Mouse (Mus musculus): ENCODE data around the gene Speg. TPM values are rescaled to one million over a fixed set of nuclear protein-coding genes. Genes with fewer than 3 reads are reported as not detected.

Speg gene
- polyA plus RNA-seq, 1 experiment = 21.2 TPM

DNA sequence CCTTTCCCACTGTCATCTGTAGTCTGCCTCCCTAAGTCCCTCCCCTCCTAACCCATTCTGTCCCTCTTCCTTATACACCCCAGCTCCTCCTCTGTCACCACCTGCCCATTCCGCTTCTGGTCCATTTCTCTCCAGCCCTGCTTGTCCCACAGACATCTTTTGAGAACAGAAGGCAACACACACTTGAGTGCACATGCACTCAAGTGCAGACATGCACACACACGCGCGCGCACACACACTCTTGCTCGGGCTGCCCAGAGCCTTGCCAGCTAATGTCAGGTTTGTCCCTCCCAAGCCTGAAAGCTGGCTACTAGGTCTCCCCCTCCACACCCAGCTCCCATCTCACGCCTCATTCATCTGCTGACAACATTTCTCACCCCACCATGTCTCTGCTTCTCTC, 65.6 kb downstream of the Speg start:
- H3K27me3 ChIP-seq (ENCODE audit: control insufficient read depth, insufficient read depth, low read length) = no peaks in the 10 kb centered on the region
- no peak overlapping the region for H3K27ac ChIP-seq (ENCODE audit: insufficient read depth, low read length)
- 93% methylated on average over 7 of the region's 7 CpGs for WGBS
- DNase-seq (ENCODE audit: low read depth in 1 of 2, low spot score in 2 of 2) = no peak
- peaks cover 6% of the 10 kb centered on the region; the same call in 1 of the 2 replicates for H3K4me1 ChIP-seq (ENCODE audit: control insufficient read depth, insufficient read depth, insufficient read length)
- H3K4me3 ChIP-seq (ENCODE audit: extremely low read depth, insufficient read depth, insufficient read length) = no peak overlapping the region
- peaks cover 5% of the 10 kb centered on the region; the same call in 1 of the 2 replicates for H3K36me3 ChIP-seq (ENCODE audit: control insufficient read depth, insufficient read depth, low read length)
- TF ChIP-seq CTCF (IDR thresholded peaks at IDR 0.05; ENCODE audit: extremely low read depth, insufficient read depth, insufficient read length, insufficient replicate concordance) (no peak), POLR2A (IDR thresholded peaks at IDR 0.05; ENCODE audit: low read depth, low read length) (no peak)

DNA sequence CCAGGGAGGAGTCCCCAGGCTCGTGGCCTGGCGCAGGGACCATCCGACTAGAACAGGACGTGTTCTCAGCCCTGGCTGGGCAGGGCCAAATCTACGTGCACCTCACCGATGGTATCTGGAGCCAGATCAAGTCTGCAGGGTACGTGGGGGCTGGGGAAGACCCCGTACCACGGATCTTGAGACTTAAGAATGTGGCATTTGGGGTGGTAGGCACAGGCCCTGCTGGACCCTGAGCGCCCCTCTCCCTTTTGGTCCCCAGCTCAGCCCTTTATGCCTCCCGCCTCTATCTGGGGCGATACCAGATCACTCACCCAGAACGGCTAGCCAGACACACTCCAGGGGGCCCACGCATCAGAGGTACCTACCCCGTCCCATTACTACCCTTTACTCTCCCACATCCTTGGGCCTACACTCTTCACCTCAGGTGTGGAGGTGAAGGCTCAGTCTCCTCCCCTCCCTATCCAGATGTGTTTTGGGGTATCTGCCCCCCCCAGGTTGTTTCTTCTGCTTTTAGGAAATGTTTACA, 66.4 kb downstream of the Speg start:
- peaks cover 5% of the 10 kb centered on the region; the same call in 1 of the 2 replicates for H3K36me3 ChIP-seq (ENCODE audit: control insufficient read depth, insufficient read depth, low read length)
- TF ChIP-seq CTCF (IDR thresholded peaks at IDR 0.05; ENCODE audit: extremely low read depth, insufficient read depth, insufficient read length, insufficient replicate concordance) (no peak), POLR2A (IDR thresholded peaks at IDR 0.05; ENCODE audit: low read depth, low read length) (no peak)
- WGBS = 93% methylated on average over 15 of the region's 15 CpGs

DNA sequence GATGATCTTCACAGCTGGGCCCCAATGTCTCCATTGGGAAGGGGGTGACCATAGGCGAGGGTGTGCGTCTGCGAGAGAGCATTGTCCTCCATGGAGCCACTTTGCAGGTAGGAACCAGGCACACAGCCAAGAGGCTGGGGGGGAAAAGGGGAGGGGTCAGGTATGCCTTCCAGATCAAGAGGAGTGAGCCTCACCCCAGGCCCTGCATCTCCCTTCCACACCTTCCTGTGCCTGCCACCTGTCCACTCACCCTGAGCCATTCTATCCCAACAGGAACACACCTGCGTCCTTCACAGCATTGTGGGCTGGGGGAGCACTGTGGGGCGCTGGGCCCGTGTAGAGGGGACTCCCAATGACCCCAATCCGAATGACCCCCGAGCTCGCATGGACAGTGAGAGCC, 67.1 kb downstream of the Speg start:
- Histone ChIP-seq H3K4me1 (ENCODE audit: control insufficient read depth, insufficient read depth, insufficient read length) (peaks cover 2% of the 10 kb centered on the region; the same call in 1 of the 2 replicates), H3K4me3 (ENCODE audit: extremely low read depth, insufficient read depth, insufficient read length) (no peak overlapping the region), H3K27me3 (ENCODE audit: control insufficient read depth, insufficient read depth, low read length) (peaks cover 6% of the 10 kb centered on the region), H3K36me3 (ENCODE audit: control insufficient read depth, insufficient read depth, low read length) (peaks cover 5% of the 10 kb centered on the region; the same call in 1 of the 2 replicates), H3K27ac (ENCODE audit: insufficient read depth, low read length) (no peak overlapping the region)
- TF ChIP-seq POLR2A (IDR thresholded peaks at IDR 0.05; ENCODE audit: low read depth, low read length) (no peak), CTCF (IDR thresholded peaks at IDR 0.05; ENCODE audit: extremely low read depth, insufficient read depth, insufficient read length, insufficient replicate concordance) (no peak)
- WGBS = 87% methylated on average over 9 of the region's 9 CpGs
- DNase-seq (ENCODE audit: low read depth in 1 of 2, low spot score in 2 of 2) = no peak

More for the DNA sequence above, 66.4 kb downstream of the Speg start:
- H3K4me1 ChIP-seq (ENCODE audit: control insufficient read depth, insufficient read depth, insufficient read length) = peaks cover 3% of the 10 kb centered on the region; the same call in 1 of the 2 replicates
- H3K27ac ChIP-seq (ENCODE audit: insufficient read depth, low read length) = no peak overlapping the region
- peaks cover 2% of the 10 kb centered on the region; the same call in 1 of the 2 replicates for H3K27me3 ChIP-seq (ENCODE audit: control insufficient read depth, insufficient read depth, low read length)
- no peak for DNase-seq (ENCODE audit: low read depth in 1 of 2, low spot score in 2 of 2)
- no peak overlapping the region for H3K4me3 ChIP-seq (ENCODE audit: extremely low read depth, insufficient read depth, insufficient read length)

DNA sequence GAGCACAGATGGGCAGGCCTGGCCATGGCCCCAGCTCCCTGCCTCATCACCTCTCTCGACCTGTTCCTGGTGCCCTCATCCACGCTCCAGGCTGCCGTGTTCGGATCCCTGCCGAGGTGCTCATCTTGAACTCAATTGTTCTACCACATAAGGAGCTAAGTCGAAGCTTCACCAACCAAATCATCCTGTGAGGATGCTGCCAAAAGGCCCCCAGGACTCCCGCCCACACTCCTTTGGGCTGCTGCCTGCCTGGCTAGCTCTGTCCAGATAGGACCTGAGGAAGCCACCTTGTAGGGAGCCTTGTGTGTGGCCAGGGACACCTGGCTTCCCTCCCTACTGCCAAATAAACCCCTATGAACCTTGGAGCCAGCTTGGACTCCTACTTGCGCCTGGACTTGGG, 67.7 kb downstream of the Speg start:
- TF ChIP-seq CTCF (IDR thresholded peaks at IDR 0.05; ENCODE audit: extremely low read depth, insufficient read depth, insufficient read length, insufficient replicate concordance) (no peak), POLR2A (IDR thresholded peaks at IDR 0.05; ENCODE audit: low read depth, low read length) (no peak)
- Histone ChIP-seq H3K27me3 (ENCODE audit: control insufficient read depth, insufficient read depth, low read length) (peaks cover 6% of the 10 kb centered on the region), H3K4me3 (ENCODE audit: extremely low read depth, insufficient read depth, insufficient read length) (no peak overlapping the region), H3K4me1 (ENCODE audit: control insufficient read depth, insufficient read depth, insufficient read length) (peaks cover 6% of the 10 kb centered on the region), H3K36me3 (ENCODE audit: control insufficient read depth, insufficient read depth, low read length) (peaks cover 5% of the 10 kb centered on the region; the same call in 1 of the 2 replicates), H3K27ac (ENCODE audit: insufficient read depth, low read length) (no peak overlapping the region)
- 88% methylated on average over 8 of the region's 8 CpGs for WGBS
- DNase-seq (ENCODE audit: low read depth in 1 of 2, low spot score in 2 of 2) = no peak

DNA sequence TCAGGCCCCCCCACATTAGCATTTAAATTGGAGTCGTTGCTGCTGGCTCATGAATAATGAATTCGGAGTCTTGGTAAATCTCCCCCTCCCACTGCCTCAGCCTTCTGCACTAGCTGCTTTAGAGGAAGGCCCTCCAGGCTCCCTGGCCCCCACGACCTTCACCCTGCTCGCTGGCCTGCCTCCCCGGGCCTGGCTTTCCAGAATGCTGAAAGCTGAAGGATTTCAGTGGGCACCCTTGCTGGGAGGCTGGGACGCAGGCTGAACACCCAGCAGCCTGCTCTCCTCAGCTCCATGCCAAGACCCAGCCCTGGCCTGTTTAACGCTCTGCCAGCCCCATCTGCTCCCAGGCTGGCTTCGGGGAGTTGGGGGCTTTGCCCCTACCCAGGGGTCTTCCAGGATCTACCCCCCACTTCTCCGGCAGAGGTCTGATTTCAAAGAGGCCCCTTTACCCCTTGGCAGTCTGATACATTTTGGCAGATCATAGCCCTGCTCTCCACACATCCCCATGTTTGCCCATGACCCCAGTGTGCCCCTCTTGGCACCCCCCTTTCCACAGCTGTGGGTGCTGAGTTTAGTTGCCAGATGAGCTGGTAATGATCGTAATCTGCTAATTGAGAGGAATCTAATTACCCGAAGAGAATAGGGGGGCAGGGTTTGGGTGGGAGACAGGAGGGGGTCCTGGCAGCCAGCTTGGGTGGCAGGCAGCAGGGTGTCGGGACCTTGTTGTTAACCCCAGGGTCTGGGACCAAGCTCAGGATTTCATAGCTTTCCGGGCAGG, 68.3 kb downstream of the Speg start:
- peaks cover 6% of the 10 kb centered on the region for H3K4me1 ChIP-seq (ENCODE audit: control insufficient read depth, insufficient read depth, insufficient read length)
- H3K4me3 ChIP-seq (ENCODE audit: extremely low read depth, insufficient read depth, insufficient read length) = no peak overlapping the region
- 77% methylated on average over 13 of the region's 13 CpGs for WGBS
- no peak for TF ChIP-seq POLR2A (IDR thresholded peaks at IDR 0.05; ENCODE audit: low read depth, low read length)
- no peak overlapping the region for H3K27ac ChIP-seq (ENCODE audit: insufficient read depth, low read length)
- H3K36me3 ChIP-seq (ENCODE audit: control insufficient read depth, insufficient read depth, low read length) = peaks cover 5% of the 10 kb centered on the region; the same call in 1 of the 2 replicates
- DNase-seq (ENCODE audit: low read depth in 1 of 2, low spot score in 2 of 2) = no peak
- peaks cover 10% of the 10 kb centered on the region for H3K27me3 ChIP-seq (ENCODE audit: control insufficient read depth, insufficient read depth, low read length)

DNA sequence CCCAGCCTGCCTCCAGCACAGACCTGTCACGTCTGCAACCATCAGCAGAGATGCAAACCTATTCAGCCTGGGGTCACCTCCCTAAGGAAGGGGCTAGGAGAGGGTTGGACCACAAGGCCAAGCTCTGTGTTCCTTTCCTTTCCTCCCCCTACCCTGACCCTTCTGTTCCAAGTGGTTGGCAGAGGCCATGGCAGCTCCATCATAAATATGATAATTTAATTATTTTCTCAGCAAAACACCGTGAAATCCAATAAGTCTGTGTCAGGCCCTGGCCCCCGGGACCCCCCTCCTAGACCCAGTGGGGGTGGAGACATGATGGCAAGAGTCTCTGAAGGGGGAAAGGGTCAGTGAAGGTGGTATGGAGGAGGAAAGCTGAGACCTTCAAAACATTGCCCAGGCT, 69.1 kb downstream of the Speg start:
- H3K27ac ChIP-seq (ENCODE audit: insufficient read depth, low read length) = no peak overlapping the region
- H3K27me3 ChIP-seq (ENCODE audit: control insufficient read depth, insufficient read depth, low read length) = peaks cover 15% of the 10 kb centered on the region
- no peak overlapping the region for H3K4me3 ChIP-seq (ENCODE audit: extremely low read depth, insufficient read depth, insufficient read length)
- TF ChIP-seq CTCF (IDR thresholded peaks at IDR 0.05; ENCODE audit: extremely low read depth, insufficient read depth, insufficient read length, insufficient replicate concordance) (no peak), POLR2A (IDR thresholded peaks at IDR 0.05; ENCODE audit: low read depth, low read length) (no peak)
- H3K4me1 ChIP-seq (ENCODE audit: control insufficient read depth, insufficient read depth, insufficient read length) = peaks cover 9% of the 10 kb centered on the region
- no peak for DNase-seq (ENCODE audit: low read depth in 1 of 2, low spot score in 2 of 2)
- H3K36me3 ChIP-seq (ENCODE audit: control insufficient read depth, insufficient read depth, low read length) = peaks cover 5% of the 10 kb centered on the region; the same call in 1 of the 2 replicates
- WGBS = 59% methylated on average over 3 of the region's 3 CpGs

Measured in spleen, adult 2 months (tissue).